Mouse (Mus musculus): ENCODE data around the gene Ddah1.

Ddah1 gene

DNA sequence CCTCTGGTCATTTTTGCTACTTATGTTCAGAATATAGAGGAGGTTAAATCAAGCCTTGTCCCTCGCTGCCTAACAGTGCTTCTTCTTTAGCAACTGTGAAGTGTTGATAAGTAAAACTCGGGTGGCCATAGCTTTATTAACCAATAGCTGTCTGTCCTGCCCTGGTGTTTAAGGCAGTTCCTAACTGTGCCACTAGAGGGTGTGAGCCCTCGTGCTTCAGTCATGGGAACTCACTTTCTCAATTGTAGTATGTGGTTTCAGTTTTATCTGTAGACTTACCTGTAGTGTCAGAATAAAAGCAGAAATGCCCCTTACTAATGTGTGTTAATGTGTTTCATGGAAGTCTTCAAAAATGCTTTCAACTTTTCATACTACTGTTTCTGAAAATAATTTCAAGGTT lies 183.5 kb downstream of the Ddah1 start:
- DNase-seq (ENCODE audit: low spot score in 2 of 2) = peak; percentile 71 to 78

Measured in right cerebral cortex, adult 2 months (tissue).